Mouse (Mus musculus) spleen, embryonic (tissue): ENCODE data around the gene 1110059G10Rik.

Experiments
- CTCF ChIA-PET: fragments of 350-600 bp; sonication (Branson Sonifier 250); formaldehyde crosslinking; loops from one replicate; lab custom pipeline; 2022; lab: Charles Lee

Gene 1110059G10Rik

DNA sequence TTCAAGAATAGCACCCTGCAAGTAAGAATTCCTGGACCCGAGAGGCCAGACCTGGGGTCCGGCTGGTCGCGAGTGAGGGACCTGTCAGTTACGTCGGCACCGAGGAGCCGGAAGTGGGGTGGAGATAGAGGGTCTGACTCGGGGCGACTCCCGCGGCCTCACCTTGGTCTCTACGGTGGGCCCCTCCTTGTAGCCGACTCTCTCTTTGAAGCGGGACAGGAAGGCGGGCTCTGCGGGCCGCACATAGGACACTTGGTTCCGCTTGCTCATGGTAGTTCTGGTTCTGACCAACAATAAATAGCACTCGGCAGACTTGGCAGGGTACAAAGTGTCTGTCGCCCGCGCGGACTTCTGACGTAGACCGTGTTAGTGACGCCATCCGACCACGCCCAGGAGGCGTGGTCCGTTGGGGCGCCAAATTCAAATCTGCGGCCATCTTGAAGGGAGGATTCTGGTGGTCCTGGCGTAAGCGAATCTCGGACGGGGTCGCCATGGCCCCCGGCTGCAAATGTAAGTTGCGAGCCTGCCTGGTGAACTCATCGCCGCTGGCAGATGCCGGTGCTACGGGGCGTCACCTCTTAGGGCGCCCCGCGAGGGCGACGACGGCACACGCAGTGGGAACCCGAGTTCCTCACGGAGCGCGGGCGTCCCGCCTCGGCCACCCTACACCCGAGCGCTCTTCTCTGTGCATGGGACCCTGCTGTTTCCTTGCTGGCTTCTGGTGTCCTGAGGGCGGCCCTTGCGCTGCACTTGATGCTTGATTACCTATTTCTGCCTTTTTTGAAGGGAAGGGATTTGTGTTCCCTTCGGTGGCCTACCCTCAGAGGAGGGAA is at the start of gene 1110059G10Rik, which contains the start of gene Kif15:
Gene 1110059G10Rik, minus strand, starts transcription at position 358 of the 833 bp plus-strand sequence.
Gene Kif15, plus strand, starts transcription at position 404 of the 833 bp plus-strand sequence.
- CTCF ChIA-PET, result interaction anchor here (0.6 kb wide), 1 partner anchor 216 kb away, joined by 6 read pairs; no protein-coding TSS in a partner anchor

- CTCF ChIA-PET, result no interaction called here
Observed at GRCm38 (mm10) chr9:122999193-122999586, 48.4 kb upstream of the 1110059G10Rik start.

DNA sequence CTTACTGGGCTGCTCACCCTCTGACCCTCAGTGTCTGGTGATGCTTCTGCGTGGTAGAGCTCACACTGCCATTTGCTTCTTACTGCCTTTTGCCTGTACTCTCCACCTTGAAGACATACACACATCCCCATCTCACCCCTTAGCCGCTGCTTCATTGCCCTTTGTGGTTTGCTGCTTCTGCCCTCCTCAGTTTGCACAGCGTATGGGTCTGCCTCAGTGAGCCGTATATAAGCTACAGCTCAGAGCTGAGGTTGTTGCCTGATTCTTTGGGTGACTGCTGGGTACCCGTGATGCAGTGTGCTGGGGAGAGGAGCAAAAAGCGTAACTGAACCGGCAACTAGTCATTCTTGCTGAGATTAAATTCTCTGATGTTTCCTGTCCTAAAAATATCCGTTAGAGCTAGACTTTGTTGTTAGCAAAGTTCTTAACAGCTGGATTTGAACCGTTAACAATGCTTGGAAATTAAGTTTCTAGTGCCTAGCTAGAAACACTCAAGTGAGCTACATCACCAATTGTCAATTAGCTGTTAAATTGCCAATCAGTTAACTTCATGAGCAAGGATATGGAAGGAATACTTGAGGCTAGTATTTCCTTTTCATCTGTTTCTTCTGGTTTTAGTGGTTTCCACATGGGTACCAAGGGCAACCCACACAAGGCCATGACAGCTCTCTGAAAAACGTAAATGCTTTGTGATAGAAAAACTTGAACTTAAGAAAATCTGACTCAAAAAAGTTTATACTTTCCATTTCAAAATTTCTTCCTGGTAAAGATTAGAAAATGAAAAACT is 47.8 kb upstream of the 1110059G10Rik start:
- CTCF ChIA-PET, result no interaction called here

GRCm38 (mm10) chr9:122928915-122929314 is 21.9 kb downstream of the 1110059G10Rik start:
- CTCF ChIA-PET, result no interaction called here

- CTCF ChIA-PET, result no interaction called here
Observed at GRCm38 (mm10) chr9:122922936-122923381, 27.8 kb downstream of the 1110059G10Rik start, which contains the start of gene Zfp105. Gene Zfp105 (plus strand): TSS chr9:122923072.

GRCm38 (mm10) chr9:122922436-122922835 is 28.4 kb downstream of the 1110059G10Rik start:
- CTCF ChIA-PET, result no interaction called here

DNA sequence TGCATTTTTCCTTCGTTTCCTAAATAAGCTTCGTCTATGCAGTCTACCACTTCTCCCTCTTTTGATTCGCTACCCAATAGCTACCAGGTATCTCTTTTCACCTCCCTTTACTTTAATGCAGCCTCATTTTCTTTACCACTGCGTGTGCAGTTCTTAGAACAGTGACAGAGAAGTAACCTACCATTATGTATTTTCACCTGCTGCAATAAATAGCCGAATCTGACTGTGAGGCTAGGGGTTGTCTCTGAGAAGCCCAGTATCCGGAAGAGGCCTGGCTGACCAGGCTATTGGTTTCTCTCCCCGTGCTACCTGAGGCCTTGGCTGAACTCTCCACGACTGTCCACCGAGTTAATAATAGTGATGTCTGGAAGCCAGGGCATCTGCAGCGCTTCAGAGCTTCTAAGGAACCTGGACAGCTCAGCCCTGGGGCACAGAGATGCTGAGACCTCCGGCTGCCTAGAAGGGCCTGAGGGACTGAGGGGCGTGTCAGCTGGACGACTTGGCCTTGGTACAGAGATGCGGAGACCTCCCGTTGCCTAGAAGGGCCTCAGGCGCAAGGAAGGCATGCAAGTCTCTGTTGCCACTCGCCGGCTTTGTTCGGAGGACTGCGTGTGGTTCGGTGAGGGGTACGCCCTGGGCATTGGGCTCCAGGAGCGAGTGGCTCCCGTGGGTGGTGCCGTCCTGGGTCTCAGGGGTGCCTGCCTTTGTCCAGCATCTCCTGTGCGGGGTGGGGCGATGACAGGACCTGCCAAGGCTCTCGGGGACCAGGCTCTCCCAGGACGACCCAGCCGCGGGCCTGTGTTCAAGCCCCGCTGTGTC is 47.9 kb downstream of the 1110059G10Rik start:
- CTCF ChIA-PET, result no interaction called here

DNA sequence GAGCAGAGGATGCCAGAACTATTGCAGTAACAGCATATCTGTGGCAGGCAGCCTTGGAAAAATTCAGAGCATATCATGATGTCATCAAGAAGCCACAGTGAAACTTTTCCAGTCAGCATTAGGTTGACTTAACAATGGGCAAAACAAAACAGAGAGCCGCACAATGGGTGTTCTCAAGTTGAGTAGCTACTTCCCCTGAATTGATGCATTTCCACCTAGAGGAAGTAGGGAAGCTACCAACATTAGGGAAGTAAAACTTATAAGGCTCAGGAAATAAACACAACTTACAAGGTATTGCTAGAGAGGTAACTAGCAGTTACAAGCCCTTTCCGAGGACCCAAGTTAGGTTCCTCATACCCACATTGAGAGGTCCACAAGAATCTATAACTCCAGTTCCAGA is 49.8 kb downstream of the 1110059G10Rik start:
- CTCF ChIA-PET, result interaction anchor here (0.6 kb wide), 1 partner anchor 163 kb away, joined by 6 read pairs; no protein-coding TSS in a partner anchor
